Mouse (Mus musculus): ENCODE data around the gene Bpi. TPM values are rescaled to one million over a fixed set of nuclear protein-coding genes. Genes with fewer than 3 reads are reported as not detected.

The Bpi gene
- polyA plus RNA-seq, 1 experiment from 2014 or later = not detected

DNA sequence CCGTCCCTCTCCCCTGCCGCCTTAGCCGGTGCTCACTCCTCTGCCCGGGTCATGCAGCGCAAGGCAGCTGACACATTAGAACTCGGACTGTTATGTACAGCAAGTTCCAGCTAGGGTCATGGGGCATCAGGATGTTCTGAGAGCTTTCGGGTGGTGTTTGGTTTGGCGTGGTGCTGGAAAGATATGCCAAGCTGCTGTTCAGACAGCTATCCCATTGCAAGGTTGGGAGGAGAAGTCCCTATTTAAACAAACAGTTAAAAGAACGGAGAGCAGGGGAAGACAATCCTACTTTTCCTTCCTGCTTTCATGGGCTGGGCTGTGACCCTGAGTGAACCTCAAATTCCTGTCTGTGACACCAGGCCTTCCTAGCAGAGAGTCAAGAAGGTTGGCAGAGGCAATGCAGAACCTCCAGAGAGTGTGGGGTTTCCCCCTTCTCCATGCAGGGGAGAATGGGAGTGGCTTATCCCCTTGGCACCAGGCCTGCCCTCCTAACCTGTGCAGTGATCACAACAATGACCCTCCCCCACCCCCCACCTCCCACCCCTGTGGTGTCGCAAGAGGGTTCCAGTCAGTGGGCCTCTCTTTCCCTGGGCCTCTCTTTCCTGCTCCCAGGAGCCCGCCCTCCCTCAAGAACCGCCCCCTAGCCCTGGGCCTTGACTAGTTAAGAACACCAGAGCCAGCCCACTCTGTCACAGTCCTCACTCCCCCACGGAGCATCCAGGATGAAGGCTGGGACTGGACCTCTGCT is 48.2 kb downstream of the Bpi start, which contains the start of gene Lbp:
Lbp (plus strand) TSS at position 546 of the 748 bp plus-strand sequence.
- Histone ChIP-seq H3K4me3 (ENCODE audit: low read length) (peak within 1 kb of the TSS; percentile 39), H3K9me3 (ENCODE audit: low read length) (no peaks in the 10 kb centered on the region), H3K27ac (ENCODE audit: low read length) (peak within 1 kb of the TSS; percentile 92), H3K9ac (replicated peaks; ENCODE audit: low read length) (peak within 1 kb of the TSS; percentile 63), H3K4me1 (ENCODE audit: insufficient read depth, low read length) (peaks cover 20% of the 10 kb centered on the region), H3K36me3 (ENCODE audit: insufficient read depth, low read length) (no peaks in the 10 kb centered on the region), H3K27me3 (ENCODE audit: insufficient read depth, low read length) (no peaks in the 10 kb centered on the region), H3K4me2 (replicated peaks; ENCODE audit: low read depth, low read length) (peak within 1 kb of the TSS; percentile 53)
- WGBS = 16% methylated on average over 12 of the region's 13 CpGs
- ATAC-seq (ENCODE audit: low FRiP score, low TSS enrichment) = peak; percentile 94

DNA sequence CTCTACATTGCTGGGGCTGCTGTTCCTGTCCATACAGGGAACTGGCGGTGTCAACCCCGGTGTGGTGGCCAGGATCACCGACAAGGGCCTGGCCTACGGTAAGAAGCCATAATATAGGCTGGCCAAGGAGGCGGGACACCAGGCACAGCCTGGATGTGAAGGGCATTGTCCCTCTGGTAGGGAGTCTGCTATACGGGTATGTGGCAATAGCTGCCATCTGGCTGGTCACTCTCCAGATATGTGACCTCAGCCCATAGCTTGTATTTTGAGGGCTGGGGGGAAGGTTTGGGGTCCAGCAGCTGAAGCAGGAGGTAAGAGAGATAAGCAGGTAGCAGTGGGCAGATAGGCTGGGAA is 48.8 kb downstream of the Bpi start:
- Histone ChIP-seq H3K9me3 (ENCODE audit: low read length) (no peaks in the 10 kb centered on the region), H3K4me3 (ENCODE audit: low read length) (peak overlapping the region; percentile 39), H3K4me2 (replicated peaks; ENCODE audit: low read depth, low read length) (peak overlapping the region; percentile 53), H3K9ac (replicated peaks; ENCODE audit: low read length) (peak overlapping the region; percentile 63), H3K4me1 (ENCODE audit: insufficient read depth, low read length) (peaks cover 20% of the 10 kb centered on the region), H3K27me3 (ENCODE audit: insufficient read depth, low read length) (no peaks in the 10 kb centered on the region), H3K36me3 (ENCODE audit: insufficient read depth, low read length) (no peaks in the 10 kb centered on the region), H3K27ac (ENCODE audit: low read length) (peak overlapping the region; percentile 92)
- no peak for ATAC-seq (ENCODE audit: low FRiP score, low TSS enrichment)
- WGBS = 16% methylated on average over 6 of the region's 6 CpGs

- Histone ChIP-seq H3K9ac (replicated peaks; ENCODE audit: low read length) (no peak overlapping the region), H3K4me2 (replicated peaks; ENCODE audit: low read depth, low read length) (no peak overlapping the region), H3K27ac (ENCODE audit: low read length) (no peak overlapping the region), H3K27me3 (ENCODE audit: insufficient read depth, low read length) (no peaks in the 10 kb centered on the region), H3K36me3 (ENCODE audit: insufficient read depth, low read length) (no peaks in the 10 kb centered on the region), H3K4me3 (ENCODE audit: low read length) (no peak overlapping the region), H3K4me1 (ENCODE audit: insufficient read depth, low read length) (peaks cover 20% of the 10 kb centered on the region), H3K9me3 (ENCODE audit: low read length) (no peaks in the 10 kb centered on the region)
- no peak for ATAC-seq (ENCODE audit: low FRiP score, low TSS enrichment)
- WGBS = 63% methylated on average over 5 of the region's 5 CpGs
Observed at GRCm38 (mm10) chr2:158308276-158308675, 50.4 kb downstream of the Bpi start.

- H3K36me3 ChIP-seq (ENCODE audit: insufficient read depth, low read length) = no peaks in the 10 kb centered on the region
- no peaks in the 10 kb centered on the region for H3K9me3 ChIP-seq (ENCODE audit: low read length)
- H3K4me3 ChIP-seq (ENCODE audit: low read length) = no peak overlapping the region
- no peak overlapping the region for H3K4me2 ChIP-seq (replicated peaks; ENCODE audit: low read depth, low read length)
- no peak overlapping the region for H3K27ac ChIP-seq (ENCODE audit: low read length)
- no peaks in the 10 kb centered on the region for H3K27me3 ChIP-seq (ENCODE audit: insufficient read depth, low read length)
- H3K4me1 ChIP-seq (ENCODE audit: insufficient read depth, low read length) = peaks cover 4% of the 10 kb centered on the region
- no peak for ATAC-seq (ENCODE audit: low FRiP score, low TSS enrichment)
- no peak overlapping the region for H3K9ac ChIP-seq (replicated peaks; ENCODE audit: low read length)
- WGBS = 41% methylated on average over 1 of the region's 1 CpGs
Observed at GRCm38 (mm10) chr2:158313089-158313488, 55.2 kb downstream of the Bpi start.

- Histone ChIP-seq H3K27ac (ENCODE audit: low read length) (no peak overlapping the region), H3K27me3 (ENCODE audit: insufficient read depth, low read length) (no peaks in the 10 kb centered on the region), H3K9me3 (ENCODE audit: low read length) (no peaks in the 10 kb centered on the region), H3K4me2 (replicated peaks; ENCODE audit: low read depth, low read length) (no peak overlapping the region), H3K4me1 (ENCODE audit: insufficient read depth, low read length) (peaks cover 4% of the 10 kb centered on the region; the same call in 1 of the 2 replicates), H3K36me3 (ENCODE audit: insufficient read depth, low read length) (no peaks in the 10 kb centered on the region), H3K9ac (replicated peaks; ENCODE audit: low read length) (no peak overlapping the region), H3K4me3 (ENCODE audit: low read length) (no peak overlapping the region)
- no peak for ATAC-seq (ENCODE audit: low FRiP score, low TSS enrichment)
- 66% methylated on average over 8 of the region's 8 CpGs for WGBS
Observed at GRCm38 (mm10) chr2:158316371-158316770, 58.5 kb downstream of the Bpi start.

GRCm38 (mm10) chr2:158317026-158317425 is 59.1 kb downstream of the Bpi start:
- peak; percentile 81; the same call in 1 of the 2 replicates for ATAC-seq (ENCODE audit: low FRiP score, low TSS enrichment)
- no peak overlapping the region for H3K9ac ChIP-seq (replicated peaks; ENCODE audit: low read length)
- no peak overlapping the region for H3K4me2 ChIP-seq (replicated peaks; ENCODE audit: low read depth, low read length)
- no peaks in the 10 kb centered on the region for H3K27me3 ChIP-seq (ENCODE audit: insufficient read depth, low read length)
- H3K9me3 ChIP-seq (ENCODE audit: low read length) = no peaks in the 10 kb centered on the region
- 23% methylated on average over 5 of the region's 5 CpGs for WGBS
- H3K4me1 ChIP-seq (ENCODE audit: insufficient read depth, low read length) = peaks cover 4% of the 10 kb centered on the region; the same call in 1 of the 2 replicates
- peaks cover 4% of the 10 kb centered on the region; the same call in 1 of the 2 replicates for H3K36me3 ChIP-seq (ENCODE audit: insufficient read depth, low read length)
- H3K4me3 ChIP-seq (ENCODE audit: low read length) = no peak overlapping the region
- H3K27ac ChIP-seq (ENCODE audit: low read length) = no peak overlapping the region

DNA sequence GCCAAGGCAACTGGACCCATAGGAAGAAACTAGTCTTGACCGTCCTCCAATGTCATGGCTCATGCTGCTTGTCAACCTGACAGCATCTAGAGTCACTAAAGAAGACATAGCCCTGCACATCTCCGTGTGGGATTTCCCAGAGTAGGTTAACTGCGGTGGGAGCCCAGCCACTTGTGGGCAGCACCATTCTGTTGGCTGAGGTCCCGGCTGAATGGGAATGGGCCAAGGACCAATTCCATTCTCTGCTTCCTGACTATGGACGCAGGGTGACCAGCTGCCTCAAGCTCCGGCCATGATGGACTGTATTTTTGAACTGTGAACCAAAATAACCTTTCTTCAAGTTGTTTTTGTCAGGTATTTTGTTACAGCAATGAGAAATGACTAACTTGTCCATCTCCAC is 63.7 kb downstream of the Bpi start:
- WGBS = 90% methylated on average over 6 of the region's 6 CpGs
- no peak for ATAC-seq (ENCODE audit: low FRiP score, low TSS enrichment)
- H3K4me2 ChIP-seq (replicated peaks; ENCODE audit: low read depth, low read length) = no peak overlapping the region
- H3K36me3 ChIP-seq (ENCODE audit: insufficient read depth, low read length) = peaks cover 6% of the 10 kb centered on the region
- no peak overlapping the region for H3K27ac ChIP-seq (ENCODE audit: low read length)
- H3K9ac ChIP-seq (replicated peaks; ENCODE audit: low read length) = no peak overlapping the region
- H3K4me1 ChIP-seq (ENCODE audit: insufficient read depth, low read length) = peaks cover 4% of the 10 kb centered on the region; the same call in 1 of the 2 replicates
- no peaks in the 10 kb centered on the region for H3K9me3 ChIP-seq (ENCODE audit: low read length)
- H3K4me3 ChIP-seq (ENCODE audit: low read length) = no peak overlapping the region
- H3K27me3 ChIP-seq (ENCODE audit: insufficient read depth, low read length) = no peaks in the 10 kb centered on the region

DNA sequence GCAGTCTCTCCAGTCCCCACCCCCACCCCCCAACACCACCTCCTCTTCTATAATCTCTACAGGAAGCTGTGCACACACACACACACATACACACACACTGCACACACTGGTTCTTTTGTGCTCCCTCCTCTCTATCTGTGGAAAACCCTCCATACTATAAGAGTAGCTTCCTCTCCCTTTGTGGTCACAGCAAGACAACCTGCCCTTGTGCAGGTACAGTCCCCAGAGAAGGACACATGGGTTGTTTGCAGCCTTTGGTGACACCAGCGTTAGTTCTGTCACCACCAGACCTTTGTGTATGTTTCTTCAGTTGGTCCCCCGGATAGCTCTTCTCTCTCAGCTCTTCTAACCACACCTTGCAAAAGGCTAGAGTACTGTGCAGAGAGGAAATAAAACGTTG is 65.0 kb downstream of the Bpi start:
- H3K4me1 ChIP-seq (ENCODE audit: insufficient read depth, low read length) = no peaks in the 10 kb centered on the region
- no peak overlapping the region for H3K4me2 ChIP-seq (replicated peaks; ENCODE audit: low read depth, low read length)
- 73% methylated on average over 3 of the region's 3 CpGs for WGBS
- H3K27me3 ChIP-seq (ENCODE audit: insufficient read depth, low read length) = no peaks in the 10 kb centered on the region
- H3K9me3 ChIP-seq (ENCODE audit: low read length) = no peaks in the 10 kb centered on the region
- no peak overlapping the region for H3K9ac ChIP-seq (replicated peaks; ENCODE audit: low read length)
- ATAC-seq (ENCODE audit: low FRiP score, low TSS enrichment) = no peak
- H3K4me3 ChIP-seq (ENCODE audit: low read length) = no peak overlapping the region
- H3K36me3 ChIP-seq (ENCODE audit: insufficient read depth, low read length) = peaks cover 9% of the 10 kb centered on the region
- no peak overlapping the region for H3K27ac ChIP-seq (ENCODE audit: low read length)

- Histone ChIP-seq H3K27me3 (ENCODE audit: insufficient read depth, low read length) (no peaks in the 10 kb centered on the region), H3K4me1 (ENCODE audit: insufficient read depth, low read length) (no peaks in the 10 kb centered on the region), H3K27ac (ENCODE audit: low read length) (no peak overlapping the region), H3K4me2 (replicated peaks; ENCODE audit: low read depth, low read length) (no peak overlapping the region), H3K9ac (replicated peaks; ENCODE audit: low read length) (no peak overlapping the region), H3K4me3 (ENCODE audit: low read length) (no peak overlapping the region), H3K36me3 (ENCODE audit: insufficient read depth, low read length) (peaks cover 9% of the 10 kb centered on the region), H3K9me3 (ENCODE audit: low read length) (no peaks in the 10 kb centered on the region)
- 59% methylated on average over 10 of the region's 10 CpGs for WGBS
- ATAC-seq (ENCODE audit: low FRiP score, low TSS enrichment) = peak; percentile 70; the same call in 1 of the 2 replicates
Observed at GRCm38 (mm10) chr2:158324531-158325190, 66.8 kb downstream of the Bpi start.

GRCm38 (mm10) chr2:158325609-158326008 is 67.7 kb downstream of the Bpi start:
- ATAC-seq (ENCODE audit: low FRiP score, low TSS enrichment) = no peak
- Histone ChIP-seq H3K4me2 (replicated peaks; ENCODE audit: low read depth, low read length) (no peak overlapping the region), H3K36me3 (ENCODE audit: insufficient read depth, low read length) (peaks cover 9% of the 10 kb centered on the region), H3K9ac (replicated peaks; ENCODE audit: low read length) (no peak overlapping the region), H3K9me3 (ENCODE audit: low read length) (no peaks in the 10 kb centered on the region), H3K27ac (ENCODE audit: low read length) (no peak overlapping the region), H3K27me3 (ENCODE audit: insufficient read depth, low read length) (no peaks in the 10 kb centered on the region), H3K4me1 (ENCODE audit: insufficient read depth, low read length) (no peaks in the 10 kb centered on the region), H3K4me3 (ENCODE audit: low read length) (no peak overlapping the region)
- 77% methylated on average over 8 of the region's 8 CpGs for WGBS
